Mouse (Mus musculus): Measurements from ENCODE around the gene Parm1. TPM values are rescaled to one million over a fixed set of nuclear protein-coding genes. Genes with fewer than 3 reads are reported as not detected.
A peak's percentile ranks its signal among the peaks of the same experiment; 100 is the strongest.

The Parm1 gene
- polyA plus RNA-seq, 1 experiment from 2014 or later, result 24.4 TPM

DNA sequence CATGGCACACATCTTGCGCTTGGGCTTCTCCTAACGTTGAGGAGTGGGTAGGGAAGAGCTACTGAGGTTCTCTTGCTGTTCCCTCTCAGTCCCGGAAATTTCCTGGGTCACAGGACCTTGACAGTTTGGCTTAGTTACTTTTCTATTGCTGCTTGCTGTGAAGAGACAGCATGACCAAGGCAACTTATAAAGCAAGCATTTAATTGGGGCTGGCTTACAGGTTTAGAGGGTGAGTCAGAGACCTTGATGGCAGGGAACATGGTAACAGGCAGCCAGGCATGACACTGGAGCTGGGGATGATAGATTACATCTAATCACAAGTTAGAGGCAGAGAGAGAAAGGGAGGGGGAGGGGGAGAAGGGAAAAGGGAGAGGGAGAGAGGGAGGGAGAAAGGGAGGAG is 44.0 kb downstream of the Parm1 start:
- H3K4me3 ChIP-seq (ENCODE audit: low read depth, low read length), result no peak overlapping the region
- no peak overlapping the region for H3K27ac ChIP-seq (ENCODE audit: low read depth)
- H3K4me2 ChIP-seq (ENCODE audit: low read length), result no peak overlapping the region
- no peaks in the 10 kb centered on the region for H3K36me3 ChIP-seq (ENCODE audit: control insufficient read depth, insufficient read depth, low read length)
- ATAC-seq (replicated peaks; ENCODE audit: low FRiP score, low TSS enrichment, low read depth) (no peak), DNase-seq (ENCODE audit: low spot score) (no peak)
- no peak overlapping the region for H3K9ac ChIP-seq (ENCODE audit: low read length)
- H3K9me3 ChIP-seq (ENCODE audit: control insufficient read depth, low read length), result peaks cover 3% of the 10 kb centered on the region; the same call in 1 of the 2 replicates
- no peaks in the 10 kb centered on the region for H3K27me3 ChIP-seq (replicated peaks; ENCODE audit: control insufficient read depth, insufficient read depth, low read length)
- 89% methylated on average over 3 of the region's 3 CpGs for WGBS
- peaks cover 43% of the 10 kb centered on the region for H3K4me1 ChIP-seq (replicated peaks; ENCODE audit: control insufficient read depth, insufficient read depth, low read length)

DNA sequence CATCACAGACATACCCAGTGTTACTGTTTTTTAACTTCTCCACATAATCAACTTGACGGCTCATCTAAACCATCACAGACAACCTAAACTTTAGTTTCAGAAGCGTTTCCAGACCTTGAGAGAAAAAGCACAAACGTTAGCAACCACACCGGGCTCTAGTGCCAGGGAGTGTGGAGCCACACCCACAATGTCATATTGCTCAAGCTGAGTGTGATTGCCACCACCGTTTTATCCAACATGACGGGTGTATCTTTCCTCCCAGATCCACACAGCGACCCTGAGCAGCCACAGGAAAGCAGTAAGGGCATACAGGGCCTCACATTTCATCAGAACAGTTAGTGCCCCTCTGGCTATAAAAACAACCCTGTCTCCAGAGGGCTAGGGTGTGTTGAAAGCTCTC is 45.1 kb downstream of the Parm1 start:
- no peak overlapping the region for H3K27ac ChIP-seq (ENCODE audit: low read depth)
- no peaks in the 10 kb centered on the region for H3K27me3 ChIP-seq (replicated peaks; ENCODE audit: control insufficient read depth, insufficient read depth, low read length)
- 44% methylated on average over 7 of the region's 7 CpGs for WGBS
- no peak overlapping the region for H3K4me2 ChIP-seq (ENCODE audit: low read length)
- ATAC-seq (replicated peaks; ENCODE audit: low FRiP score, low TSS enrichment, low read depth) (no peak), DNase-seq (ENCODE audit: low spot score) (no peak)
- H3K36me3 ChIP-seq (ENCODE audit: control insufficient read depth, insufficient read depth, low read length), result no peaks in the 10 kb centered on the region
- H3K9ac ChIP-seq (ENCODE audit: low read length), result no peak overlapping the region
- no peak overlapping the region for H3K4me3 ChIP-seq (ENCODE audit: low read depth, low read length)
- peaks cover 3% of the 10 kb centered on the region; the same call in 1 of the 2 replicates for H3K9me3 ChIP-seq (ENCODE audit: control insufficient read depth, low read length)
- peaks cover 50% of the 10 kb centered on the region for H3K4me1 ChIP-seq (replicated peaks; ENCODE audit: control insufficient read depth, insufficient read depth, low read length)

DNA sequence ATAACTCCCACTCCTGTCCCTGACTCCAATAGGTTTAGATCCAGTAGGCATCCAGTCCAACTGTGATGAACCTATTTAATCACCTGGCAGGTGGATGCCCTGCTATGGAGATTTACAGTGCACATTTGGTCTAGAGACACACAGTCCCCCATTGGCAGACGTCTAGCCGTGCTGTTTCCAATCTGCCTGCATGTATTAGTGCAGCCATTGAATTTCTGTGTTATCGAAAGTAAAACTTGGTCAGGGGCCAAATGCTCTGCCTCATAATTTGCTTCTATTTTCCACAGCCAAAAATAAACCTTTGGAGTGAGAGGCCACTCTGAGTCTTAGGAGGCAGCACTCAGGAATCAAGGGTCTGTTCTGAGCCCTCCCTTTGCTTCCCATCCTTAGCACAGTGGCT is 46.6 kb downstream of the Parm1 start:
- Histone ChIP-seq H3K4me3 (ENCODE audit: low read depth, low read length) (no peak overlapping the region), H3K9ac (ENCODE audit: low read length) (no peak overlapping the region), H3K4me1 (replicated peaks; ENCODE audit: control insufficient read depth, insufficient read depth, low read length) (peaks cover 56% of the 10 kb centered on the region), H3K27me3 (replicated peaks; ENCODE audit: control insufficient read depth, insufficient read depth, low read length) (no peaks in the 10 kb centered on the region), H3K27ac (ENCODE audit: low read depth) (no peak overlapping the region), H3K4me2 (ENCODE audit: low read length) (no peak overlapping the region), H3K9me3 (ENCODE audit: control insufficient read depth, low read length) (peaks cover 3% of the 10 kb centered on the region; the same call in 1 of the 2 replicates), H3K36me3 (ENCODE audit: control insufficient read depth, insufficient read depth, low read length) (no peaks in the 10 kb centered on the region)
- no peak for ATAC-seq (replicated peaks; ENCODE audit: low FRiP score, low TSS enrichment, low read depth)
- WGBS, result 41% methylated on average over 3 of the region's 3 CpGs
- DNase-seq (ENCODE audit: low spot score), result peak; percentile 50

- DNase-seq (ENCODE audit: low spot score), result no peak
- no peak for ATAC-seq (replicated peaks; ENCODE audit: low FRiP score, low TSS enrichment, low read depth)
- Histone ChIP-seq H3K27ac (ENCODE audit: low read depth) (no peak overlapping the region), H3K9me3 (ENCODE audit: control insufficient read depth, low read length) (peaks cover 3% of the 10 kb centered on the region; the same call in 1 of the 2 replicates), H3K4me1 (replicated peaks; ENCODE audit: control insufficient read depth, insufficient read depth, low read length) (peaks cover 45% of the 10 kb centered on the region), H3K4me3 (ENCODE audit: low read depth, low read length) (no peak overlapping the region), H3K36me3 (ENCODE audit: control insufficient read depth, insufficient read depth, low read length) (no peaks in the 10 kb centered on the region), H3K27me3 (replicated peaks; ENCODE audit: control insufficient read depth, insufficient read depth, low read length) (no peaks in the 10 kb centered on the region), H3K9ac (ENCODE audit: low read length) (no peak overlapping the region), H3K4me2 (ENCODE audit: low read length) (no peak overlapping the region)
- 89% methylated on average over 3 of the region's 3 CpGs for WGBS
Measured at GRCm38 (mm10) chr5:91565458-91565857, 48.0 kb downstream of the Parm1 start.

DNA sequence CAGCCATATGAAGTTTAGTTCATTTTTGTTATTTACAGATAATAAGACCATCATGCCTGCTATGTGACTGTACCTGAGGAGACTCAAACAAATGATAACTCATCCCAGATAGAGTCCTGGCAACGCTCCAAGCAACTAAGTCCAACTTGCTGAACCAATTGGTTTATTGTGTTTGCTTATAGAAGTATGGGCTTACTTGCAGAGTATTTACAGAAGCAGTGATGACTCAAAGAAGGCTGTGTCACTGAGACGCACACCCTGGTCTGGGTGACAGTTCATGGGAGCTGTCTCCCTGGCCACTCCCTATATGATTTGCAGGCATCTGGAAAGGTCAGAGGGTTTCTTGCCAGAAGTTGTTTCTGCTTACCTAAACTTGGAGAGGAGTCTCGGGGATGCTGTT is 49.2 kb downstream of the Parm1 start:
- Histone ChIP-seq H3K9me3 (ENCODE audit: control insufficient read depth, low read length) (peaks cover 2% of the 10 kb centered on the region; the same call in 1 of the 2 replicates), H3K9ac (ENCODE audit: low read length) (no peak overlapping the region), H3K4me3 (ENCODE audit: low read depth, low read length) (no peak overlapping the region), H3K4me1 (replicated peaks; ENCODE audit: control insufficient read depth, insufficient read depth, low read length) (peaks cover 43% of the 10 kb centered on the region), H3K4me2 (ENCODE audit: low read length) (no peak overlapping the region), H3K36me3 (ENCODE audit: control insufficient read depth, insufficient read depth, low read length) (no peaks in the 10 kb centered on the region), H3K27me3 (replicated peaks; ENCODE audit: control insufficient read depth, insufficient read depth, low read length) (no peaks in the 10 kb centered on the region), H3K27ac (ENCODE audit: low read depth) (no peak overlapping the region)
- DNase-seq (ENCODE audit: low spot score), result peak; percentile 68
- peak; percentile 85; the same call in 1 of the 2 replicates for ATAC-seq (replicated peaks; ENCODE audit: low FRiP score, low TSS enrichment, low read depth)
- WGBS, result 9% methylated on average over 3 of the region's 3 CpGs

DNA sequence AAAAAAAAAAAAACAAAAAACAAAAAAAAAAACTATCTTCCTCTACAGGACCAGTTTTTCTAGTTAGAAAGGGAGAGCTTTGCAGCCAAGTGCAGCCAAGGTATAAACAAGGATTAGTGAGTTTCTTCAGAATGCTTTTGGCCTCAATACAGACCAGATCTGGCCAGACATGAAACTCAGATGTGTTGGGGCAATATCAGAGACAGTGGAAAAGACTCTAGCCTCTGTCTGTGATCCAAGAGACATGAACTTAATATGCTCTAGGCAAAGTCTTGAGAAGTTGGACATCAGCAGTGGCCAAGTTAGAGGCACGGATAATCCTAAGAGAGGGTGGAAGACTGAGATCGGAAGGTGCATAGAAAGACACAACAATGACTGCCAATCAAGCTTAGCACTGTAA is 56.8 kb downstream of the Parm1 start:
- no peaks in the 10 kb centered on the region for H3K4me1 ChIP-seq (replicated peaks; ENCODE audit: control insufficient read depth, insufficient read depth, low read length)
- ATAC-seq (replicated peaks; ENCODE audit: low FRiP score, low TSS enrichment, low read depth), result no peak
- WGBS, result 96% methylated on average over 2 of the region's 2 CpGs
- no peak overlapping the region for H3K4me2 ChIP-seq (ENCODE audit: low read length)
- H3K27me3 ChIP-seq (replicated peaks; ENCODE audit: control insufficient read depth, insufficient read depth, low read length), result no peaks in the 10 kb centered on the region
- H3K9ac ChIP-seq (ENCODE audit: low read length), result no peak overlapping the region
- H3K9me3 ChIP-seq (ENCODE audit: control insufficient read depth, low read length), result no peaks in the 10 kb centered on the region
- H3K4me3 ChIP-seq (ENCODE audit: low read depth, low read length), result no peak overlapping the region
- H3K36me3 ChIP-seq (ENCODE audit: control insufficient read depth, insufficient read depth, low read length), result no peaks in the 10 kb centered on the region
- DNase-seq (ENCODE audit: low spot score), result no peak
- no peak overlapping the region for H3K27ac ChIP-seq (ENCODE audit: low read depth)

DNA sequence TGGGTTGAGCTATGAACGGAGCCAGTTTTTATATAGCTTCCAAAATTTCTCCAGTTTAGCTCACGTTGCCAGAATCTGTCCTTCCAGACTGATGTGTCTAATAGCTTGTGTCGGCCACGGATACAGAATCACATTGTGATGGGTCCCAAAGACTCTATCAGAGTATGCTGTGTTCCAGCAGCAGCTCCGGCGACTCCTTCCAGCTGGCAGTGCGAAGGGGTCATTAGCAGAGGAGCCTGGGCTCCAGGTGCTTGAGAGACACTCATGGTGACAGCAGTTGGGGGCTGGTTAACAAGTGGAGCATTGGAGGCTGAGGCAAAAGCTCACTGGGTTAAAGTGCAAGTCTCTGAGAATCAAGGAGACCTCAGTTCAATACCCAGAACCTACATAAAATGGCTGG is 61.5 kb downstream of the Parm1 start:
- H3K4me3 ChIP-seq (ENCODE audit: low read depth, low read length), result no peak overlapping the region
- DNase-seq (ENCODE audit: low spot score) (no peak), ATAC-seq (replicated peaks; ENCODE audit: low FRiP score, low TSS enrichment, low read depth) (no peak)
- H3K9ac ChIP-seq (ENCODE audit: low read length), result no peak overlapping the region
- 83% methylated on average over 7 of the region's 7 CpGs for WGBS
- no peaks in the 10 kb centered on the region for H3K36me3 ChIP-seq (ENCODE audit: control insufficient read depth, insufficient read depth, low read length)
- no peaks in the 10 kb centered on the region for H3K9me3 ChIP-seq (ENCODE audit: control insufficient read depth, low read length)
- no peak overlapping the region for H3K4me2 ChIP-seq (ENCODE audit: low read length)
- H3K4me1 ChIP-seq (replicated peaks; ENCODE audit: control insufficient read depth, insufficient read depth, low read length), result no peaks in the 10 kb centered on the region
- no peak overlapping the region for H3K27ac ChIP-seq (ENCODE audit: low read depth)
- H3K27me3 ChIP-seq (replicated peaks; ENCODE audit: control insufficient read depth, insufficient read depth, low read length), result no peaks in the 10 kb centered on the region

DNA sequence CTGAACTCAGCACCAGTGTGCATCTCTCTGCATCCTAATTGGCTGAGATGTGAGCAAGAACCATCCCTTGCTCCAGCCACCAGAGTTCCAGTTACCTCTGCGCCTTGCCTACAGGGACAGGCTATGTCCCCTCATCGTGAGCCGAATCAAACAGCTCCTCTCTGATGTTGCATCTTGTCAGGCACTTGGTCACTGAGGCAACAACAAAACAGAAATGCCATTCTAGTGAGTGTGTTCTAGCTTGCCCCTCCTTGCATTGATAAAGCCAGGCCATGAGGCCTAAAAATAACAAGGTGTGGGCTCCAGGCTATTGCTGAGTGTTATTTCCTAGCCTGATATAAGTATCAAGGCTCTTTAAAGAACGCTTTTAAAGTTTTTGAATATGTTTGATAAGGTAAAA is 64.4 kb downstream of the Parm1 start:
- WGBS, result 88% methylated on average over 4 of the region's 4 CpGs
- H3K27me3 ChIP-seq (replicated peaks; ENCODE audit: control insufficient read depth, insufficient read depth, low read length), result no peaks in the 10 kb centered on the region
- H3K36me3 ChIP-seq (ENCODE audit: control insufficient read depth, insufficient read depth, low read length), result no peaks in the 10 kb centered on the region
- DNase-seq (ENCODE audit: low spot score) (no peak), ATAC-seq (replicated peaks; ENCODE audit: low FRiP score, low TSS enrichment, low read depth) (no peak)
- H3K4me3 ChIP-seq (ENCODE audit: low read depth, low read length), result no peak overlapping the region
- no peak overlapping the region for H3K4me2 ChIP-seq (ENCODE audit: low read length)
- H3K27ac ChIP-seq (ENCODE audit: low read depth), result no peak overlapping the region
- no peak overlapping the region for H3K9ac ChIP-seq (ENCODE audit: low read length)
- no peaks in the 10 kb centered on the region for H3K9me3 ChIP-seq (ENCODE audit: control insufficient read depth, low read length)
- H3K4me1 ChIP-seq (replicated peaks; ENCODE audit: control insufficient read depth, insufficient read depth, low read length), result no peaks in the 10 kb centered on the region

DNA sequence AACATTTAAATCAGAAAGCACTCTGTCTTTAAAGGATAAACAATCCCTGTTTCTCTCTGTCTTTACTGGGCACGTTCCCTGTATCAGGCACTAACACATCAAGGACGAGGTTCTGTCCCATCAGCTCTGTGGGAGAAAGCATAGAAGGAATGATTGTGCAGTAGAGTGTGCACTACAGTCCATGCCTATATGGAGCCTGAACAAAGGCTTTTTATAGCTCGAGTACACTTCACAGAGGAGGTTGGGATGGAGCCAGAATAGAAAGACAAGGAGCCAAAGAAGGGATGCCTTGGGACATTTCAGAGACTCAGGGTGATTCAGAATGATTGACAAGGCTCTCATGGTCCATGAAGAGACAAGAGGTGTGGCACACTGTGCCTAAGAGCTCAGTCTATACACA is 68.8 kb downstream of the Parm1 start:
- no peaks in the 10 kb centered on the region for H3K27me3 ChIP-seq (replicated peaks; ENCODE audit: control insufficient read depth, insufficient read depth, low read length)
- H3K4me3 ChIP-seq (ENCODE audit: low read depth, low read length), result no peak overlapping the region
- no peaks in the 10 kb centered on the region for H3K36me3 ChIP-seq (ENCODE audit: control insufficient read depth, insufficient read depth, low read length)
- ATAC-seq (replicated peaks; ENCODE audit: low FRiP score, low TSS enrichment, low read depth) (no peak), DNase-seq (ENCODE audit: low spot score) (no peak)
- no peaks in the 10 kb centered on the region for H3K9me3 ChIP-seq (ENCODE audit: control insufficient read depth, low read length)
- no peak overlapping the region for H3K4me2 ChIP-seq (ENCODE audit: low read length)
- 56% methylated on average over 3 of the region's 3 CpGs for WGBS
- H3K9ac ChIP-seq (ENCODE audit: low read length), result no peak overlapping the region
- no peak overlapping the region for H3K27ac ChIP-seq (ENCODE audit: low read depth)
- H3K4me1 ChIP-seq (replicated peaks; ENCODE audit: control insufficient read depth, insufficient read depth, low read length), result no peaks in the 10 kb centered on the region
